Mouse (Mus musculus): ENCODE results near the gene Saa3.
A peak's percentile ranks its signal among the peaks of the same experiment; 100 is the strongest.
"Not testable (repeated sequence)": the region's sequence is repeated elsewhere in the genome, so short reads cannot be mapped to it uniquely, and the experiment has no call there.

Saa3 gene

GRCm38 (mm10) chr7:46712250-46712649 lies 3.2 kb downstream of the Saa3 start:
- no peak for DNase-seq (ENCODE audit: low spot score in 2 of 2)

- DNase-seq (ENCODE audit: low spot score in 2 of 2) = peak; percentile 69 to 84
These were observed 5.1 kb downstream of the Saa3 start, which contains the start of gene Saal1 for GRCm38 (mm10) chr7:46710390-46710844. TSS of gene Saal1 (minus strand) at chr7:46710680.

- DNase-seq (ENCODE audit: low spot score in 2 of 2) = no peak
These were observed 14.9 kb downstream of the Saa3 start for GRCm38 (mm10) chr7:46700521-46701025.

GRCm38 (mm10) chr7:46696754-46697153 lies 18.7 kb downstream of the Saa3 start:
- DNase-seq (ENCODE audit: low spot score in 2 of 2) = no peak

GRCm38 (mm10) chr7:46686827-46687226 lies 28.7 kb downstream of the Saa3 start:
- peak in 1 of 2 experiments; percentile 17 for DNase-seq (ENCODE audit: low spot score in 2 of 2)

GRCm38 (mm10) chr7:46680732-46681131 lies 34.8 kb downstream of the Saa3 start:
- DNase-seq (ENCODE audit: low spot score in 2 of 2) = no peak

- not testable (repeated sequence) for DNase-seq (ENCODE audit: low spot score in 2 of 2)
These were observed 36.5 kb downstream of the Saa3 start for GRCm38 (mm10) chr7:46679044-46679443.

- no peak for DNase-seq (ENCODE audit: low spot score in 2 of 2)
These were observed 37.1 kb downstream of the Saa3 start for GRCm38 (mm10) chr7:46678417-46678816.

- DNase-seq (ENCODE audit: low spot score in 2 of 2) = no peak
These were observed 38.6 kb downstream of the Saa3 start for GRCm38 (mm10) chr7:46676808-46677360.

- DNase-seq (ENCODE audit: low spot score in 2 of 2) = no peak
These were observed 39.6 kb downstream of the Saa3 start for GRCm38 (mm10) chr7:46675886-46676285.

GRCm38 (mm10) chr7:46675061-46675460 lies 40.4 kb downstream of the Saa3 start:
- DNase-seq (ENCODE audit: low spot score in 2 of 2) = no peak

GRCm38 (mm10) chr7:46672160-46672672 lies 43.3 kb downstream of the Saa3 start, which contains the start of gene Tph1:
TSS of gene Tph1 (minus strand) at chr7:46672537.
- no peak for DNase-seq (ENCODE audit: low spot score in 2 of 2)

GRCm38 (mm10) chr7:46667256-46667655 lies 48.2 kb downstream of the Saa3 start:
- DNase-seq (ENCODE audit: low spot score in 2 of 2) = no peak

- DNase-seq (ENCODE audit: low spot score in 2 of 2) = peak in 1 of 2 experiments; percentile 6
These were observed 50.3 kb downstream of the Saa3 start for GRCm38 (mm10) chr7:46665236-46665635.
